Mouse (Mus musculus) layer of hippocampus, adult 9-10 months (tissue): ENCODE measurements at regions not wholly inside any gene's neighbourhood (a gene's known extent, or its start where the extent isn't known, plus 50 kb on each side); places are given as distances from the start of the nearest gene placed in this dataset.

ENCODE experiments used
- DNase-seq: peaks from one replicate; pipeline ENCODE4 v3.0.0; 2022; ENCODE audit warnings: low spot score

GRCm38 (mm10) chr3:50761766-50762165 lies 318.4 kb upstream of the Slc7a11 start:
- no peak for DNase-seq

GRCm38 (mm10) chr3:50758106-50758505 lies 314.7 kb upstream of the Slc7a11 start:
- no peak for DNase-seq

GRCm38 (mm10) chr3:50737173-50737572 lies 293.8 kb upstream of the Slc7a11 start:
- DNase-seq, result no peak

GRCm38 (mm10) chr3:50719035-50719434 lies 275.6 kb upstream of the Slc7a11 start:
- no peak for DNase-seq

GRCm38 (mm10) chr3:50713463-50713862 lies 270.0 kb upstream of the Slc7a11 start:
- DNase-seq, result no peak

- DNase-seq, result no peak
These were observed 266.1 kb upstream of the Slc7a11 start for GRCm38 (mm10) chr3:50709415-50709989.

GRCm38 (mm10) chr3:50706707-50707106 lies 263.3 kb upstream of the Slc7a11 start:
- no peak for DNase-seq

- DNase-seq, result no peak
These were observed 251.7 kb upstream of the Slc7a11 start for GRCm38 (mm10) chr3:50694904-50695680.

- no peak for DNase-seq
These were observed 251.1 kb upstream of the Slc7a11 start for GRCm38 (mm10) chr3:50694497-50694896.

- DNase-seq, result no peak
These were observed 248.9 kb upstream of the Slc7a11 start for GRCm38 (mm10) chr3:50692306-50692705.

GRCm38 (mm10) chr3:50690750-50691149 lies 247.3 kb upstream of the Slc7a11 start:
- DNase-seq, result no peak

GRCm38 (mm10) chr3:50689375-50689774 lies 246.0 kb upstream of the Slc7a11 start:
- no peak for DNase-seq

- DNase-seq, result no peak
These were observed 244.3 kb upstream of the Slc7a11 start for GRCm38 (mm10) chr3:50687755-50688154.

- DNase-seq, result no peak
These were observed 235.2 kb upstream of the Slc7a11 start for GRCm38 (mm10) chr3:50678611-50678988.

GRCm38 (mm10) chr3:50677953-50678610 lies 234.7 kb upstream of the Slc7a11 start:
- no peak for DNase-seq

- DNase-seq, result no peak
These were observed 232.4 kb upstream of the Slc7a11 start for GRCm38 (mm10) chr3:50675769-50676168.

- DNase-seq, result no peak
These were observed 231.6 kb upstream of the Slc7a11 start for GRCm38 (mm10) chr3:50674860-50675566.

GRCm38 (mm10) chr3:50665316-50665715 lies 221.9 kb upstream of the Slc7a11 start:
- DNase-seq, result peak; percentile 40

GRCm38 (mm10) chr3:50660966-50661365 lies 217.6 kb upstream of the Slc7a11 start:
- no peak for DNase-seq

- DNase-seq, result no peak
These were observed 217.2 kb upstream of the Slc7a11 start for GRCm38 (mm10) chr3:50660566-50660965.

- DNase-seq, result no peak
These were observed 214.5 kb upstream of the Slc7a11 start for GRCm38 (mm10) chr3:50657890-50658289.

- no peak for DNase-seq
These were observed 211.0 kb upstream of the Slc7a11 start for GRCm38 (mm10) chr3:50654441-50654840.

- no peak for DNase-seq
These were observed 208.9 kb upstream of the Slc7a11 start for GRCm38 (mm10) chr3:50652265-50652664.
